Mouse (Mus musculus): ENCODE measurements around the gene Exoc6. TPM values are rescaled to one million over a fixed set of nuclear protein-coding genes. Genes with fewer than 3 reads are reported as not detected.

Gene Exoc6
- polyA plus RNA-seq, 1 experiment from 2014 or later, result 7.5 TPM

GRCm38 (mm10) chr19:37579607-37580006 lies 29.4 kb downstream of the Exoc6 start:
- ATAC-seq (ENCODE audit: insufficient number of reproducible peaks, low FRiP score, low TSS enrichment, low read depth) (no peak), DNase-seq (ENCODE audit: low spot score) (no peak)
- H3K36me3 ChIP-seq (ENCODE audit: control insufficient read depth, insufficient read depth, low read length), result no peaks in the 10 kb centered on the region
- 30% methylated on average over 4 of the region's 4 CpGs for WGBS
- H3K4me3 ChIP-seq (ENCODE audit: low read depth, low read length), result no peak overlapping the region
- H3K4me1 ChIP-seq (ENCODE audit: control insufficient read depth, insufficient read depth, low read length), result no peaks in the 10 kb centered on the region
- no peak overlapping the region for H3K27ac ChIP-seq (replicated peaks; ENCODE audit: low read depth, low read length)
- no peak overlapping the region for H3K9ac ChIP-seq (ENCODE audit: low read length)
- no peaks in the 10 kb centered on the region for H3K27me3 ChIP-seq (ENCODE audit: control insufficient read depth, insufficient read depth, low read length)
- no peak overlapping the region for H3K4me2 ChIP-seq (ENCODE audit: low read depth, severe bottlenecking)
- no peaks in the 10 kb centered on the region for H3K9me3 ChIP-seq (ENCODE audit: control insufficient read depth, low read length)

DNA sequence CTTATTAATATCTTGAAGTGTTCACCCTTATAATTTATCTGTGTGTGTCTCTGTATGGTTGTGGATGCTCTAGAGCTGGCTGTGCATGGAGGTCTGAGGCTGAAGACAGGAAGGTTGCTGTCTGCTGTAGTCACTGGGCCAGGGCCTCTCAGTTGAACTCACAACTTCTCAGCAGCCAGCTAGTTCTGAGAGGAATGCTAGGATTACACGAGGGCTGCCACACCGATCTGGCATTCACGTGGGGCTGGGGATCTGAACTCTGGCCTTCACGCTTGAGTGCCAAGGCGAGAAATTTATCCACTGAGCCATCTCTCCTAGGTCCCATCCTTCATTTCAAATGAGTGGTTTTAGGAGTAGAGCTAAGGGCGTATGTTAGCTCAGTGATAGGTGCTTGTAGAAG lies 30.2 kb downstream of the Exoc6 start:
- Histone ChIP-seq H3K4me1 (ENCODE audit: control insufficient read depth, insufficient read depth, low read length) (no peaks in the 10 kb centered on the region), H3K36me3 (ENCODE audit: control insufficient read depth, insufficient read depth, low read length) (no peaks in the 10 kb centered on the region)
- 89% methylated on average over 6 of the region's 6 CpGs for WGBS

DNA sequence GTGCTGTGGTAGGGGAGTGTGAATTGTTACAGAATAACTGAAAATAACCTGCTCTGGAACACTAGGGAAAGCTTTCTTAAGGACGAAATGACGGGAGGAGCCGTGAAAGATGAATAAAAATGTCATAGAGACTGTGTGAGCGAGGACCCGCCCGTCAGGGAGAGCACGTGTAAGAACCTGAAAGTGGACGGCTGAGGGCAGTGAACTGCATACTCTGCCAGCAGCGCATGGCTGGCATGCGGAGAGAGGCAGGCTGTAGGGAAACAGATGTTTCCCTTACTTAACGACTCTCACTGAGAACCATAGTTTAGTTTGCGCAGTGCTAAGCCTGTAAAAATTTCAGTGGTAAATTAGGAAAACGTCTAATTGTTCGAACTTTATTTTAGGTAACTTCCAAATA lies 35.0 kb downstream of the Exoc6 start:
- Histone ChIP-seq H3K27ac (replicated peaks; ENCODE audit: low read depth, low read length) (no peak overlapping the region), H3K4me1 (ENCODE audit: control insufficient read depth, insufficient read depth, low read length) (no peaks in the 10 kb centered on the region), H3K9ac (ENCODE audit: low read length) (no peak overlapping the region), H3K9me3 (ENCODE audit: control insufficient read depth, low read length) (no peaks in the 10 kb centered on the region), H3K4me2 (ENCODE audit: low read depth, severe bottlenecking) (no peak overlapping the region), H3K4me3 (ENCODE audit: low read depth, low read length) (no peak overlapping the region), H3K27me3 (ENCODE audit: control insufficient read depth, insufficient read depth, low read length) (no peaks in the 10 kb centered on the region), H3K36me3 (ENCODE audit: control insufficient read depth, insufficient read depth, low read length) (no peaks in the 10 kb centered on the region)
- ATAC-seq (ENCODE audit: insufficient number of reproducible peaks, low FRiP score, low TSS enrichment, low read depth), result peak; percentile 35; the same call in 1 of the 2 replicates
- peak; percentile 65 for DNase-seq (ENCODE audit: low spot score)
- 27% methylated on average over 14 of the region's 14 CpGs for WGBS

More for the DNA sequence above, 30.2 kb downstream of the Exoc6 start:
- no peak overlapping the region for H3K27ac ChIP-seq (replicated peaks; ENCODE audit: low read depth, low read length)
- no peaks in the 10 kb centered on the region for H3K27me3 ChIP-seq (ENCODE audit: control insufficient read depth, insufficient read depth, low read length)
- DNase-seq (ENCODE audit: low spot score) (no peak), ATAC-seq (ENCODE audit: insufficient number of reproducible peaks, low FRiP score, low TSS enrichment, low read depth) (no peak)
- H3K9ac ChIP-seq (ENCODE audit: low read length), result no peak overlapping the region
- H3K4me3 ChIP-seq (ENCODE audit: low read depth, low read length), result no peak overlapping the region
- no peaks in the 10 kb centered on the region for H3K9me3 ChIP-seq (ENCODE audit: control insufficient read depth, low read length)
- H3K4me2 ChIP-seq (ENCODE audit: low read depth, severe bottlenecking), result no peak overlapping the region

- WGBS, result 68% methylated on average over 8 of the region's 8 CpGs
- no peaks in the 10 kb centered on the region for H3K27me3 ChIP-seq (ENCODE audit: control insufficient read depth, insufficient read depth, low read length)
- H3K4me3 ChIP-seq (ENCODE audit: low read depth, low read length), result no peak overlapping the region
- no peaks in the 10 kb centered on the region for H3K9me3 ChIP-seq (ENCODE audit: control insufficient read depth, low read length)
- no peaks in the 10 kb centered on the region for H3K4me1 ChIP-seq (ENCODE audit: control insufficient read depth, insufficient read depth, low read length)
- DNase-seq (ENCODE audit: low spot score) (no peak), ATAC-seq (ENCODE audit: insufficient number of reproducible peaks, low FRiP score, low TSS enrichment, low read depth) (no peak)
- H3K27ac ChIP-seq (replicated peaks; ENCODE audit: low read depth, low read length), result no peak overlapping the region
- no peaks in the 10 kb centered on the region for H3K36me3 ChIP-seq (ENCODE audit: control insufficient read depth, insufficient read depth, low read length)
- H3K4me2 ChIP-seq (ENCODE audit: low read depth, severe bottlenecking), result no peak overlapping the region
- H3K9ac ChIP-seq (ENCODE audit: low read length), result no peak overlapping the region
Measured at GRCm38 (mm10) chr19:37585684-37586083, 35.5 kb downstream of the Exoc6 start.

DNA sequence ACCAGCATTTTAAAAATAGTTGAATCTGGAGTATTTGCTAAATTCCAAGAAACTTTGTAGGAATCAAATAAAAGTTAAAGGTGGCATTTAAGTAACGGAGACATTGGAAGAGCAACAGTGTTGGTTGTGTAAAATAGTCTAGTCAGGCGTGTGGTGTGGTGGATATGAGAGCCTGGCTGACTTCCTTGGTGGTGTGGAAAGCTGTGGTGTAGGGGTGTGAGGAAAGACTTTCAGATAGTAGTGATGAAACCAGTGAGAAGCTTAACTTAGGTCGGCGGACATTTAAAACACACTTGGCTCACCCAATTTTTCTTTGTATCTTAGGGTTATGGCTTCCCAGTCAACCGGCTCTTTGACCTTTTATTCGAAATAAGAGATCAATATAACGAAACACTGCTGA lies 40.3 kb downstream of the Exoc6 start:
- H3K4me1 ChIP-seq (ENCODE audit: control insufficient read depth, insufficient read depth, low read length), result no peaks in the 10 kb centered on the region
- no peaks in the 10 kb centered on the region for H3K9me3 ChIP-seq (ENCODE audit: control insufficient read depth, low read length)
- ATAC-seq (ENCODE audit: insufficient number of reproducible peaks, low FRiP score, low TSS enrichment, low read depth) (no peak), DNase-seq (ENCODE audit: low spot score) (no peak)
- no peak overlapping the region for H3K9ac ChIP-seq (ENCODE audit: low read length)
- H3K36me3 ChIP-seq (ENCODE audit: control insufficient read depth, insufficient read depth, low read length), result no peaks in the 10 kb centered on the region
- no peak overlapping the region for H3K4me3 ChIP-seq (ENCODE audit: low read depth, low read length)
- H3K27ac ChIP-seq (replicated peaks; ENCODE audit: low read depth, low read length), result no peak overlapping the region
- WGBS, result 94% methylated on average over 7 of the region's 7 CpGs
- no peak overlapping the region for H3K4me2 ChIP-seq (ENCODE audit: low read depth, severe bottlenecking)
- no peaks in the 10 kb centered on the region for H3K27me3 ChIP-seq (ENCODE audit: control insufficient read depth, insufficient read depth, low read length)

DNA sequence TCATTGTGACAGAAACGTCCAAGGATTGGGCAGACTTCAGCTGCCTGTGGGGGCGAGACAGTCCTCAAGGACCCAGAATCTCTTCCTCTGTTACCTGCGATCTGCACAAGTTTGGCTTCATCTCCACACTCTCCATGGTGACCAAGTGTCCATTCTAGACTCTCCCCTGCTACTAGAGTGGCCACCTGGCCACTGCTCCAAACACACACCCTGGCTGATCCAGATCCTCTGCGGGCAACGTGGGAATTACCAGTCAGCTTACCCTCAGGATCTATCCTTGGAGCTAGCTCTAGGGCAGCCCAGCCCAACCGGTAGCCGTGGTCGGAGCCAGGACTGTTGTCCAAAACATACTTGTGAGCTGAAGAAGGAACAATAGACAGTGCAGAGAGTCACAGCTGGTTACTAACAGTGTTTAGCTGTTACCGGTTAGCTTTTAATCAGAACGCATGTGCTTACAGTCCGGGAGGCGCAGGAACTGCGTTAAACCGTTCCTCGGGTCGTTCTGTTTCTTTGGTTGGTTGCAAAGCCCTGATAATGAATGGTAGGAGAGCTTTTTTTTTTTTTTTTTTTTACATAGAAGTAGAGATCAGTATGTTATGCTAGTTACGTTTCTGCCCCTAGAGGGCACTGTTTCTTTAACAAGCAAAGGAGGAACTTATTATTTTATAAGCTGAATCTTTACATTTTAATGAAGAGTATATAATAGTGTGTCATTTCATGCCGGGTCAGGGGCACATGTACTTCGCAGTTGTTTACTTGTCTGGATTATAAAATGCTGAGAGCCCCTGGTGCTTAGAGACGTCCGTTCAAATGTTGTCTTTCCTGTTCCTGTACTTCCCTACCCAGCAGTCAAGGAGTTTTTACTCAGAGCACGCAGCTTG lies 52.0 kb downstream of the Exoc6 start:
- Histone ChIP-seq H3K9ac (ENCODE audit: low read length) (no peak overlapping the region), H3K4me1 (ENCODE audit: control insufficient read depth, insufficient read depth, low read length) (no peaks in the 10 kb centered on the region), H3K27ac (replicated peaks; ENCODE audit: low read depth, low read length) (no peak overlapping the region), H3K9me3 (ENCODE audit: control insufficient read depth, low read length) (no peaks in the 10 kb centered on the region), H3K4me3 (ENCODE audit: low read depth, low read length) (no peak overlapping the region), H3K27me3 (ENCODE audit: control insufficient read depth, insufficient read depth, low read length) (no peaks in the 10 kb centered on the region), H3K4me2 (ENCODE audit: low read depth, severe bottlenecking) (no peak overlapping the region), H3K36me3 (ENCODE audit: control insufficient read depth, insufficient read depth, low read length) (no peaks in the 10 kb centered on the region)
- DNase-seq (ENCODE audit: low spot score) (peak; percentile 39), ATAC-seq (ENCODE audit: insufficient number of reproducible peaks, low FRiP score, low TSS enrichment, low read depth) (no peak)
- 47% methylated on average over 22 of the region's 22 CpGs for WGBS

- no peak for DNase-seq (ENCODE audit: low spot score)
- H3K4me2 ChIP-seq (ENCODE audit: low read depth, severe bottlenecking), result no peak overlapping the region
- ATAC-seq (ENCODE audit: insufficient number of reproducible peaks, low FRiP score, low TSS enrichment, low read depth), result no peak
Measured at GRCm38 (mm10) chr19:37609991-37610390, 59.8 kb downstream of the Exoc6 start.

GRCm38 (mm10) chr19:37612893-37613292 lies 62.7 kb downstream of the Exoc6 start:
- ATAC-seq (ENCODE audit: insufficient number of reproducible peaks, low FRiP score, low TSS enrichment, low read depth) (no peak), DNase-seq (ENCODE audit: low spot score) (no peak)
- Histone ChIP-seq H3K9ac (ENCODE audit: low read length) (no peak overlapping the region), H3K4me1 (ENCODE audit: control insufficient read depth, insufficient read depth, low read length) (peaks cover 8% of the 10 kb centered on the region; the same call in 1 of the 2 replicates), H3K27ac (replicated peaks; ENCODE audit: low read depth, low read length) (no peak overlapping the region), H3K4me3 (ENCODE audit: low read depth, low read length) (no peak overlapping the region), H3K36me3 (ENCODE audit: control insufficient read depth, insufficient read depth, low read length) (no peaks in the 10 kb centered on the region), H3K4me2 (ENCODE audit: low read depth, severe bottlenecking) (no peak overlapping the region), H3K9me3 (ENCODE audit: control insufficient read depth, low read length) (no peaks in the 10 kb centered on the region), H3K27me3 (ENCODE audit: control insufficient read depth, insufficient read depth, low read length) (no peaks in the 10 kb centered on the region)
- WGBS, result 22% methylated on average over 7 of the region's 7 CpGs

More at GRCm38 (mm10) chr19:37609991-37610390, 59.8 kb downstream of the Exoc6 start:
- Histone ChIP-seq H3K36me3 (ENCODE audit: control insufficient read depth, insufficient read depth, low read length) (no peaks in the 10 kb centered on the region), H3K27me3 (ENCODE audit: control insufficient read depth, insufficient read depth, low read length) (no peaks in the 10 kb centered on the region), H3K4me1 (ENCODE audit: control insufficient read depth, insufficient read depth, low read length) (peaks cover 8% of the 10 kb centered on the region; the same call in 1 of the 2 replicates), H3K9ac (ENCODE audit: low read length) (no peak overlapping the region), H3K9me3 (ENCODE audit: control insufficient read depth, low read length) (no peaks in the 10 kb centered on the region), H3K4me3 (ENCODE audit: low read depth, low read length) (no peak overlapping the region), H3K27ac (replicated peaks; ENCODE audit: low read depth, low read length) (no peak overlapping the region)
- WGBS, result 78% methylated on average over 7 of the region's 7 CpGs
